Comparison of ENCODE assay signal across 12 mouse cellular contexts in genomic region chrX:74836842-74837522, GRCm38 (mm10). TPM values are rescaled to one million over a fixed set of nuclear protein-coding genes. Genes with fewer than 3 reads are reported as not detected.
DNase-seq lines count a peak whose midpoint lies in the region; ATAC-seq and TF ChIP-seq lines count a peak whose summit lies in the region.
"Not testable (repeated sequence)": the region's sequence is repeated elsewhere in the genome, so short reads cannot be mapped to it uniquely, and the experiment has no call there.
"Had no signal": no experiment of that assay in that cellular context is flagged by ENCODE, and none has a peak within 500 bp of the region (broad histone marks: within the 10 kb centered on the region; RNA-seq: fewer than 3 reads in every experiment).

TSS of gene Gm5936 (plus strand) at chrX:74837196.

- H3K4me3 ChIP-seq in forebrain, embryonic 16.5 days (replicated peaks; ENCODE audit: low read length); heart, postnatal 0 days (ENCODE audit: low read depth, low read length); kidney, adult 2 months (ENCODE audit: insufficient read depth, low read depth, low read length); lung, embryonic 14.5 days (ENCODE audit: low read depth, low read length); midbrain, embryonic 16.5 days (ENCODE audit: low read depth, low read length): not testable (repeated sequence)

- H3K9ac ChIP-seq in forebrain, embryonic 16.5 days (replicated peaks; ENCODE audit: low read depth, low read length); heart, postnatal 0 days (replicated peaks; ENCODE audit: low read depth, low read length); lung, embryonic 14.5 days; midbrain, embryonic 16.5 days (ENCODE audit: low read depth, low read length): not testable (repeated sequence)

- H3K4me2 ChIP-seq in forebrain, embryonic 16.5 days (ENCODE audit: low read length); heart, postnatal 0 days (ENCODE audit: low read depth, low read length); lung, embryonic 14.5 days; midbrain, embryonic 16.5 days (ENCODE audit: low read length): not testable (repeated sequence)

- not testable (repeated sequence) for TF ChIP-seq CTCF in heart, postnatal 0 days (IDR thresholded peaks at IDR 0.05; ENCODE audit: low read depth); kidney, adult 2 months (conservative IDR thresholded peaks at IDR 0.05; ENCODE audit: insufficient read depth, insufficient read length, low read depth, low read length); lung, embryonic 14.5 days (IDR thresholded peaks at IDR 0.05; ENCODE audit: low read depth)

- ATAC-seq in forebrain, embryonic 16.5 days = peak; percentile 59
- ATAC-seq in heart, postnatal 0 days (ENCODE audit: insufficient read depth, low read depth) = peak; percentile 27; the same call in 1 of the 2 replicates
- ATAC-seq in lung, embryonic 14.5 days (ENCODE audit: insufficient read depth) = peak; percentile 44; the same call in 1 of the 2 replicates
- ATAC-seq in midbrain, embryonic 16.5 days = peak; percentile 95

- 80% methylated on average over 2 of the region's 5 CpGs for WGBS in forebrain, embryonic 16.5 days
- 70% methylated on average over 2 of the region's 5 CpGs for WGBS in heart, postnatal 0 days
- WGBS in kidney, adult 2 months = 33% methylated on average over 3 of the region's 5 CpGs
- WGBS in lung, embryonic 14.5 days = 47% methylated on average over 2 of the region's 5 CpGs
- 31% methylated on average over 3 of the region's 5 CpGs for WGBS in midbrain, embryonic 16.5 days

- H3K4me1 ChIP-seq in forebrain, embryonic 16.5 days (replicated peaks; ENCODE audit: control insufficient read depth, insufficient read depth, low read length); heart, postnatal 0 days (ENCODE audit: control insufficient read depth, insufficient read depth); kidney, adult 2 months (ENCODE audit: control insufficient read depth, insufficient read depth, low read length); lung, embryonic 14.5 days (ENCODE audit: insufficient read depth); midbrain, embryonic 16.5 days (ENCODE audit: control insufficient read depth, insufficient read depth, low read length): not testable (repeated sequence)

- not testable (repeated sequence) for TF ChIP-seq POLR2A in kidney, adult 2 months (IDR thresholded peaks at IDR 0.05; ENCODE audit: low read depth, low read length)

- not testable (repeated sequence) for TF ChIP-seq EP300 in heart, postnatal 0 days (IDR thresholded peaks at IDR 0.05; ENCODE audit: low read depth)

- H3K27ac ChIP-seq in forebrain, embryonic 16.5 days (ENCODE audit: low read length); heart, postnatal 0 days (ENCODE audit: low read depth); kidney, adult 2 months (ENCODE audit: insufficient read depth, low read depth, low read length); lung, embryonic 14.5 days (ENCODE audit: low read depth); midbrain, embryonic 16.5 days (ENCODE audit: low read length): not testable (repeated sequence)

- DNase-seq in adrenal gland, postnatal 36 days = peak; percentile 0 to 25
- not testable (repeated sequence) for DNase-seq in heart, postnatal 0 days (ENCODE audit: low spot score); lung, embryonic 14.5 days
- DNase-seq in kidney, adult 2 months = peak; percentile 22
- DNase-seq in layer of hippocampus, postnatal 36 days = peak; percentile 12 to 29
- peak; percentile 15 for DNase-seq in testis, postnatal 14 days (ENCODE audit: low spot score)

- not testable (repeated sequence) for H3K9me3 ChIP-seq in forebrain, embryonic 16.5 days (ENCODE audit: control insufficient read depth, low read length); heart, postnatal 0 days (replicated peaks; ENCODE audit: control insufficient read depth, low read length); lung, embryonic 14.5 days (ENCODE audit: low read depth, low read length); midbrain, embryonic 16.5 days (replicated peaks; ENCODE audit: control insufficient read depth, low read length, poor library complexity, severe bottlenecking)

- not testable (repeated sequence) for H3K36me3 ChIP-seq in forebrain, embryonic 16.5 days (ENCODE audit: control insufficient read depth, insufficient read depth); heart, postnatal 0 days (replicated peaks; ENCODE audit: control insufficient read depth, insufficient read depth, low read length); kidney, adult 2 months (ENCODE audit: control insufficient read depth, insufficient read depth, low read length); lung, embryonic 14.5 days (ENCODE audit: insufficient read depth); midbrain, embryonic 16.5 days (ENCODE audit: control insufficient read depth, insufficient read depth, low read length)

- not testable (repeated sequence) for H3K27me3 ChIP-seq in forebrain, embryonic 16.5 days (replicated peaks; ENCODE audit: control insufficient read depth, insufficient read depth, low read length); heart, postnatal 0 days (ENCODE audit: control insufficient read depth, insufficient read depth, low read length); kidney, adult 2 months (replicated peaks; ENCODE audit: control insufficient read depth, insufficient read depth, low read length); lung, embryonic 14.5 days (ENCODE audit: insufficient read depth, low read length); midbrain, embryonic 16.5 days (ENCODE audit: control insufficient read depth, insufficient read depth, low read depth, low read length)

RNA-seq across cellular contexts. Expression of gene Gm5936, which starts in this region (rescaled TPM):
- total RNA-seq in adrenal gland, postnatal 36 days (2021) = not detected
- 0.16 TPM in 1 of 2 replicates, not detected in the other for polyA plus RNA-seq in forebrain, embryonic 16.5 days (2015; fragmentation: Nextera tagmentation; extraction: Ambion mirVana)
- not detected in 2 replicates for total RNA-seq in heart, postnatal 0 days (2014; rRNA removed; ENCODE audit: low replicate concordance)
- 0.10 TPM in 1 of 2 replicates, not detected in the other for polyA plus RNA-seq in heart, postnatal 0 days (2015; fragmentation: Nextera tagmentation; extraction: Ambion mirVana)
- polyA plus RNA-seq in kidney, adult 2 months (2012; rRNA removed) = 0.03 TPM in 1 of 2 replicates, not detected in the other
- under 1 TPM in 1 of 2 experiments, not detected in 1; 0.56 TPM for total RNA-seq in layer of hippocampus, postnatal 36 days (2021)
- polyA plus RNA-seq in lung, embryonic 14.5 days (2014; fragmentation: Nextera tagmentation; extraction: Ambion mirVana) = not detected in 2 replicates
- polyA plus RNA-seq in midbrain, embryonic 16.5 days (2015; fragmentation: Nextera tagmentation; extraction: Ambion mirVana) = 0.30 and 0.40 TPM in 2 replicates
- polyA plus RNA-seq: embryonic facial prominence, embryonic 11.5 days; forebrain, embryonic 10.5 days; limb, embryonic 13.5 days; myocyte had no signal

Comparison
In these comparisons a context has a peak if more than half of its experiments do, and no peak if none do; other contexts are left out.
1. Peak in DNase-seq in adrenal gland, postnatal 36 days; RNA of the gene not detected or under 1 TPM.
2. Peak in ATAC-seq in forebrain, embryonic 16.5 days; RNA of the gene not detected or under 1 TPM.
3. Peak in ATAC-seq in heart, postnatal 0 days; RNA of the gene not detected or under 1 TPM.
4. Peak in DNase-seq in kidney, adult 2 months; RNA of the gene not detected or under 1 TPM.
5. Peak in DNase-seq in layer of hippocampus, postnatal 36 days; RNA of the gene not detected or under 1 TPM.
6. Peak in ATAC-seq in lung, embryonic 14.5 days; RNA of the gene not detected or under 1 TPM.
7. Peak in ATAC-seq in midbrain, embryonic 16.5 days; RNA of the gene not detected or under 1 TPM.
8. ATAC-seq: peak in every context shown above with its lines; median percentile 95 in midbrain, embryonic 16.5 days; 59 in forebrain, embryonic 16.5 days; 44 in lung, embryonic 14.5 days; 27 in heart, postnatal 0 days.